Mouse (Mus musculus) limb, embryonic 10.5 days (tissue): ENCODE measurements around the gene Ksr2. TPM values are rescaled to one million over a fixed set of nuclear protein-coding genes. Genes with fewer than 3 reads are reported as not detected.
A peak's percentile ranks its signal among the peaks of the same experiment; 100 is the strongest.

Experiments used
- DNase-seq: peaks from one replicate; pipeline ENCODE4 v3.0.0-alpha.2; 2017; ENCODE audit warnings: low spot score
- H3K27ac ChIP-seq: fragments of 300-500 bp; sonication (generic); 2 replicates; pipeline ENCODE4 v1.5.1; 2016; ENCODE audit warnings: mild to moderate bottlenecking
- H3K27me3 ChIP-seq: fragments of 300-500 bp; sonication (generic); 2 replicates; pipeline ENCODE4 v1.6.1; 2016; ENCODE audit warnings: low read depth, mild to moderate bottlenecking; ENCODE audit not compliant: poor library complexity, severe bottlenecking
- H3K36me3 ChIP-seq: fragments of 300-500 bp; sonication (generic); 2 replicates; pipeline ENCODE4 v1.6.1; 2016; ENCODE audit warnings: mild to moderate bottlenecking, moderate library complexity
- H3K4me1 ChIP-seq: fragments of 300-500 bp; sonication (generic); 2 replicates; pipeline ENCODE4 v1.6.1; 2016
- H3K4me3 ChIP-seq: fragments of 300-500 bp; sonication (generic); 2 replicates; pipeline ENCODE4 v1.5.1; 2016; ENCODE audit warnings: mild to moderate bottlenecking, moderate library complexity
- H3K9me3 ChIP-seq: fragments of 300-500 bp; sonication (generic); replicated peaks from 2 replicates; pipeline ENCODE4 v1.6.1; 2016; ENCODE audit warnings: mild to moderate bottlenecking
- WGBS: fragments of 180-500 bp; shearing (Covaris S2); methylation state at CpG from one replicate; pipeline ENCODE4 v1.1.7; 2016; 5-methylcytosine and 5-hydroxymethylcytosine counted together
- polyA plus RNA-seq: library from polyadenylated mRNA; unstranded; fragments of >200 nt; fragmentation: Nextera tagmentation; extraction: Ambion mirVana; gene quantifications from 2 replicates; pipeline ENCODE4 v1.2.1, GENCODE M21; 2016

The Ksr2 gene
- polyA plus RNA-seq, 1 experiment from 2014 or later = not detected

- no peaks in the 10 kb centered on the region for H3K36me3 ChIP-seq
- H3K4me3 ChIP-seq = no peak overlapping the region
- no peak overlapping the region for H3K27ac ChIP-seq
- no peak for DNase-seq
- no peaks in the 10 kb centered on the region for H3K9me3 ChIP-seq
- 88% methylated on average over 4 of the region's 4 CpGs for WGBS
- no peaks in the 10 kb centered on the region for H3K27me3 ChIP-seq
- H3K4me1 ChIP-seq = peaks cover 23% of the 10 kb centered on the region; the same call in 1 of the 2 replicates
Measured at GRCm38 (mm10) chr5:117521156-117521555, 107.4 kb downstream of the Ksr2 start.

GRCm38 (mm10) chr5:117521701-117522100 is 107.9 kb downstream of the Ksr2 start:
- Histone ChIP-seq H3K27ac (no peak overlapping the region), H3K9me3 (no peaks in the 10 kb centered on the region), H3K27me3 (no peaks in the 10 kb centered on the region), H3K4me3 (no peak overlapping the region), H3K36me3 (no peaks in the 10 kb centered on the region), H3K4me1 (peaks cover 23% of the 10 kb centered on the region; the same call in 1 of the 2 replicates)
- no peak for DNase-seq
- 89% methylated on average over 4 of the region's 4 CpGs for WGBS

DNA sequence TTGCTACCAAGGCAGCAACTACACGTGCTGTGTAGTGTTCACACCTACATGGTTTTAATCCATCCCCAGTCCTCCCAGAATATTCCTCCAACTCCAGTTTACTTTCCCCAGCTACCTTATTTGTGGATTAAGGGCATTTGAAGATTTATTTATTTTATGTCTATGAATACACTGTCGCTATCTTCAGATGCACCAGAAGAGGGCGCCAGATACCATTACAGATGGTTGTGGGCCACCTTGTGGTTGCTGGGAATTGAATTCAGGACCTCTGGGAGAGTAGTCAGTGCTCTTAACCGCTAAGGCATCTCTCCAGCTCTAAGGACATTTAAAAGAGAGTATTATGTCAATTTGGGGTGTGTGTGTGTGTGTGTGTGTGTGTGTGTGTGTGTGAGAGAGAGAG is 108.7 kb downstream of the Ksr2 start:
- no peaks in the 10 kb centered on the region for H3K9me3 ChIP-seq
- no peaks in the 10 kb centered on the region for H3K27me3 ChIP-seq
- peaks cover 21% of the 10 kb centered on the region; the same call in 1 of the 2 replicates for H3K4me1 ChIP-seq
- 66% methylated on average over 4 of the region's 4 CpGs for WGBS
- H3K27ac ChIP-seq = no peak overlapping the region
- H3K4me3 ChIP-seq = no peak overlapping the region
- H3K36me3 ChIP-seq = no peaks in the 10 kb centered on the region
- DNase-seq = no peak

GRCm38 (mm10) chr5:117523010-117523409 is 109.2 kb downstream of the Ksr2 start:
- no peak overlapping the region for H3K4me3 ChIP-seq
- H3K4me1 ChIP-seq = peaks cover 16% of the 10 kb centered on the region; the same call in 1 of the 2 replicates
- H3K27me3 ChIP-seq = no peaks in the 10 kb centered on the region
- DNase-seq = no peak
- 89% methylated on average over 10 of the region's 10 CpGs for WGBS
- no peak overlapping the region for H3K27ac ChIP-seq
- no peaks in the 10 kb centered on the region for H3K9me3 ChIP-seq
- H3K36me3 ChIP-seq = no peaks in the 10 kb centered on the region

GRCm38 (mm10) chr5:117530991-117531390 is 117.2 kb downstream of the Ksr2 start:
- no peak for DNase-seq
- Histone ChIP-seq H3K4me1 (peaks cover 24% of the 10 kb centered on the region), H3K27me3 (peaks cover 33% of the 10 kb centered on the region), H3K9me3 (no peaks in the 10 kb centered on the region), H3K36me3 (no peaks in the 10 kb centered on the region), H3K27ac (no peak overlapping the region), H3K4me3 (no peak overlapping the region)
- WGBS = 61% methylated on average over 6 of the region's 6 CpGs

DNA sequence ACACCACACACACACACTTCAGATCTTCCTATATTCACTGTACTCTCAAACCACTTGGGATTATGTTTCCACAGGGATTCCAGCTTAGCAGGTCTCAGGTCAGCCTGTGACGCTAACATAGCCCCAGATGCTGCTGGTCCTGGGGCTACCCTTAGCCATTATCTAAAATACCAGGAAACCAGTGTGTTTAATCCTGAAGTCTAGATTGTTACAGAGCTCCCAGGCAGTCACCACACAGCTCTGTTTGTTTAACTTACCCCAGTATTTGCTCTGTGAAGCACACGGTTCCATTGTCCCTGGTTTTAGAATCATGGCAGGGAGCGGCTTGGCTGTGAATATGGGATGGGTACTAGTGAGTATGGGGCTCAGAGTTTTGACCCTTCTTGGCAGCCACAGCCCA is 125.4 kb downstream of the Ksr2 start:
- no peak overlapping the region for H3K4me3 ChIP-seq
- H3K27me3 ChIP-seq = peaks cover 16% of the 10 kb centered on the region
- WGBS = 86% methylated on average over 3 of the region's 3 CpGs

DNA sequence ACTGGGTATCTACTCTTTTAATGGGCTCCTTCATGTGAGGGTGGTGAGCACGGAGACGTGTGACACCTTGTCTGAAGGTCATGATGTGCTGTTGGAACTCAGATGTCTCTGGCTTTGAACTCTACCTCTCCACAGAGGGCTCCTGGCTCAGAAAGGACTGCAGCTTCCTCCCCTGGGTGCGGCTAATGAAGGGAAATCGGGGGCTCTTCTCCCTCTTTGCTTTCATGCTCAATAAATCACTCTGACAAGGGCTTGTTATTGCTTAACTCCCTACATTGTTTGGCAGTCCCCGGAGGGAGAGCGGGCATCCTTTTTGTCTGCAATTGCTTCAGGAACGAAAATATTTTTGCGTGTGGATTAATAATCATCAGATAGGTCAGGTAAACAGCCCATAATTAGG is 127.9 kb downstream of the Ksr2 start:
- Histone ChIP-seq H3K27ac (no peak overlapping the region), H3K27me3 (no peaks in the 10 kb centered on the region), H3K4me1 (peaks cover 17% of the 10 kb centered on the region), H3K9me3 (no peaks in the 10 kb centered on the region), H3K4me3 (no peak overlapping the region), H3K36me3 (no peaks in the 10 kb centered on the region)
- 56% methylated on average over 8 of the region's 8 CpGs for WGBS
- no peak for DNase-seq

More for the DNA sequence above, 125.4 kb downstream of the Ksr2 start:
- H3K36me3 ChIP-seq = no peaks in the 10 kb centered on the region
- peaks cover 17% of the 10 kb centered on the region for H3K4me1 ChIP-seq
- no peak overlapping the region for H3K27ac ChIP-seq
- no peak for DNase-seq
- H3K9me3 ChIP-seq = no peaks in the 10 kb centered on the region

- Histone ChIP-seq H3K4me1 (peaks cover 13% of the 10 kb centered on the region), H3K27me3 (no peaks in the 10 kb centered on the region), H3K4me3 (no peak overlapping the region), H3K9me3 (no peaks in the 10 kb centered on the region), H3K36me3 (no peaks in the 10 kb centered on the region), H3K27ac (no peak overlapping the region)
- no peak for DNase-seq
- WGBS = 83% methylated on average over 25 of the region's 25 CpGs
Measured at GRCm38 (mm10) chr5:117546694-117547268, 133.0 kb downstream of the Ksr2 start.

- H3K4me3 ChIP-seq = no peak overlapping the region
- 0 out of 2 replicates have a peak, but pooled peaks cover 5% of the 10 kb centered on the region for H3K9me3 ChIP-seq
- H3K36me3 ChIP-seq = no peaks in the 10 kb centered on the region
- no peak for DNase-seq
- 66% methylated on average over 9 of the region's 9 CpGs for whole genome bisulfite sequencing
- H3K27ac ChIP-seq = 0 out of 2 replicates have a peak overlapping the region, but pooled peaks have one; percentile 19
- peaks cover 7% of the 10 kb centered on the region; the same call in 1 of the 2 replicates for H3K4me1 ChIP-seq
- H3K27me3 ChIP-seq = no peaks in the 10 kb centered on the region
Measured at GRCm38 (mm10) chr5:117550992-117551391, 137.2 kb downstream of the Ksr2 start.

GRCm38 (mm10) chr5:117552096-117552495 is 138.3 kb downstream of the Ksr2 start:
- 0 out of 2 replicates have a peak, but pooled peaks cover 5% of the 10 kb centered on the region for H3K9me3 ChIP-seq
- 94% methylated on average over 8 of the region's 8 CpGs for WGBS
- no peaks in the 10 kb centered on the region for H3K27me3 ChIP-seq
- DNase-seq = no peak
- no peaks in the 10 kb centered on the region for H3K36me3 ChIP-seq
- no peak overlapping the region for H3K4me3 ChIP-seq
- H3K27ac ChIP-seq = no peak overlapping the region
- H3K4me1 ChIP-seq = peaks cover 7% of the 10 kb centered on the region; the same call in 1 of the 2 replicates

- 88% methylated on average over 4 of the region's 4 CpGs for WGBS
- Histone ChIP-seq H3K4me3 (no peak overlapping the region), H3K4me1 (peaks cover 7% of the 10 kb centered on the region; the same call in 1 of the 2 replicates), H3K9me3 (0 out of 2 replicates have a peak, but pooled peaks cover 5% of the 10 kb centered on the region), H3K27ac (no peak overlapping the region), H3K36me3 (no peaks in the 10 kb centered on the region), H3K27me3 (no peaks in the 10 kb centered on the region)
- no peak for DNase-seq
Measured at GRCm38 (mm10) chr5:117554505-117554904, 140.7 kb downstream of the Ksr2 start.

- Histone ChIP-seq H3K27ac (no peak overlapping the region), H3K4me3 (no peak overlapping the region), H3K9me3 (0 out of 2 replicates have a peak, but pooled peaks cover 5% of the 10 kb centered on the region), H3K36me3 (no peaks in the 10 kb centered on the region), H3K27me3 (no peaks in the 10 kb centered on the region), H3K4me1 (0 out of 2 replicates have a peak, but pooled peaks cover under 1% of the 10 kb centered on the region)
- no peak for DNase-seq
- 81% methylated on average over 9 of the region's 9 CpGs for WGBS
Measured at GRCm38 (mm10) chr5:117556570-117556969, 142.8 kb downstream of the Ksr2 start.

DNA sequence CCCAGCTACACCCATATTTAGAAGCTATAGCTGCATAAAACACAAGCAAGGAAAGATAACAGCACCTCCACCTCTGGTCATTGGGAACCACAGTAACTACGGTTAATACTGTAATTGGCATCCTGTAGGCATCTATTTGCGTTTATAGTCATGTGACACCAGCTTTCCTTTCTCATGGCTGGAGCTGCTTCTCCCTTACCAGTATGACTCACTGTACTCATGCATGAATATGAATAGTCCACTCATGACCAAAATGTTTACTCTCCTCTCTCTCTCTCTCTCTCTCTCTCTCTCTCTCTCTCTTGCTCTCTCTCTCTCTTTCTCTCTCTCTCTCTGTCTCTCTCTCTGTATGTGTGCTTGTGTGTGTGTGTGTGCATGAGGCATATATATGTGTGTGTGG is 147.3 kb downstream of the Ksr2 start:
- WGBS = 92% methylated on average over 2 of the region's 2 CpGs
- H3K4me3 ChIP-seq = no peak overlapping the region
- H3K27me3 ChIP-seq = no peaks in the 10 kb centered on the region
- H3K27ac ChIP-seq = no peak overlapping the region
- no peak for DNase-seq
- H3K36me3 ChIP-seq = no peaks in the 10 kb centered on the region
- no peaks in the 10 kb centered on the region for H3K9me3 ChIP-seq
- peaks cover 2% of the 10 kb centered on the region for H3K4me1 ChIP-seq
